ENCODE assay signal across 9 mouse cellular contexts in the genomic region with DNA sequence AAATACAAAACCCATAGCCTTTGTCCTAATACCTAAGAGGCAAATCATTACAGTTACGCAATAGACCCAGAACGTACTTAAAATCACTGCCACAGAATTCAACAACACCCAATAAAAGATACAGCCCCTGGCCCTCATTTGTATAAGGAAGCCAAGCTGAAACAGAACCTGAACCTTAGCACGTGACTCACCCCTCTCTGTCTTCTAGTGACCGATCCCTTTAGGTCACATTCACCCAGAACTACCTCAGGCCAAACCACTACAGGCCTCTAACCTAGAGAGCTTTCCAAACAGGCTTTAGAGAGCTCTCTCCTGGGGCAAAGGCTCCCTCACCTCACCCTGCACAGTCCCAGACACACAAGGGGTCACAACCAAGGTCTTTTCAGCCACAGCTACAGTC. TPM values are rescaled to one million over a fixed set of nuclear protein-coding genes. Genes with fewer than 3 reads are reported as not detected.
DNase-seq lines count a peak whose midpoint lies in the region; ATAC-seq and TF ChIP-seq lines count a peak whose summit lies in the region.
"Had no signal": no experiment of that assay in that cellular context is flagged by ENCODE, and none has a peak within 500 bp of the region (broad histone marks: within the 10 kb centered on the region; RNA-seq: fewer than 3 reads in every experiment).

No protein-coding gene starts in this region.

- H3K4me2 ChIP-seq in limb, embryonic 15.5 days, result no peak overlapping the region
- H3K4me2 ChIP-seq in stomach, postnatal 0 days (replicated peaks; ENCODE audit: low read depth), result peak overlapping the region; percentile 23
- H3K4me2 ChIP-seq in hindbrain, embryonic 13.5 days, result no peak overlapping the region
- H3K4me2 ChIP-seq: embryonic facial prominence, embryonic 13.5 days had no signal

- TF ChIP-seq EP300 in stomach, postnatal 0 days (optimal IDR thresholded peaks at IDR 0.05), result no peak

- WGBS in limb, embryonic 15.5 days, result 44% methylated on average over 4 of the region's 4 CpGs
- 42% methylated on average over 4 of the region's 4 CpGs for WGBS in stomach, postnatal 0 days
- 88% methylated on average over 4 of the region's 4 CpGs for WGBS in hindbrain, embryonic 13.5 days

- peaks cover 94% of the 10 kb centered on the region for H3K36me3 ChIP-seq in megakaryocyte, embryonic 14.5 days (replicated peaks; ENCODE audit: low read length)
- no peaks in the 10 kb centered on the region for H3K36me3 ChIP-seq in limb, embryonic 15.5 days
- no peaks in the 10 kb centered on the region for H3K36me3 ChIP-seq in stomach, postnatal 0 days (ENCODE audit: control insufficient read depth, insufficient read depth, low read length)
- no peaks in the 10 kb centered on the region for H3K36me3 ChIP-seq in hindbrain, embryonic 13.5 days
- H3K36me3 ChIP-seq: embryonic facial prominence, embryonic 13.5 days had no signal

- H3K4me3 ChIP-seq in megakaryocyte, embryonic 14.5 days (replicated peaks), result peak overlapping the region; percentile 85
- H3K4me3 ChIP-seq in limb, embryonic 15.5 days, result no peak overlapping the region
- H3K4me3 ChIP-seq in stomach, postnatal 0 days (ENCODE audit: low read depth, low read length), result no peak overlapping the region
- no peak overlapping the region for H3K4me3 ChIP-seq in hindbrain, embryonic 13.5 days
- H3K4me3 ChIP-seq: embryonic facial prominence, embryonic 13.5 days had no signal

- TF ChIP-seq CTCF in stomach, postnatal 0 days (IDR thresholded peaks at IDR 0.05; ENCODE audit: low read depth), result no peak

- no peaks in the 10 kb centered on the region for H3K9me3 ChIP-seq in megakaryocyte, embryonic 14.5 days
- H3K9me3 ChIP-seq in limb, embryonic 15.5 days, result no peaks in the 10 kb centered on the region
- H3K9me3 ChIP-seq in stomach, postnatal 0 days (ENCODE audit: control insufficient read depth, low read length), result no peaks in the 10 kb centered on the region
- no peaks in the 10 kb centered on the region for H3K9me3 ChIP-seq in hindbrain, embryonic 13.5 days
- H3K9me3 ChIP-seq: embryonic facial prominence, embryonic 13.5 days had no signal

- intact Hi-C loops in gastrocnemius, postnatal 36 days (cut with DNase I), result no loop called here

- H3K4me1 ChIP-seq in megakaryocyte, embryonic 14.5 days, result peaks cover 90% of the 10 kb centered on the region
- H3K4me1 ChIP-seq in limb, embryonic 15.5 days, result peaks cover 66% of the 10 kb centered on the region
- peaks cover 24% of the 10 kb centered on the region for H3K4me1 ChIP-seq in stomach, postnatal 0 days (replicated peaks; ENCODE audit: control insufficient read depth, insufficient read depth)
- peaks cover 45% of the 10 kb centered on the region for H3K4me1 ChIP-seq in hindbrain, embryonic 13.5 days (replicated peaks)

- H3K9ac ChIP-seq in limb, embryonic 15.5 days, result no peak overlapping the region
- H3K9ac ChIP-seq in stomach, postnatal 0 days (ENCODE audit: low read length), result no peak overlapping the region
- H3K9ac ChIP-seq in hindbrain, embryonic 13.5 days, result no peak overlapping the region
- H3K9ac ChIP-seq: embryonic facial prominence, embryonic 13.5 days had no signal

- peak overlapping the region; percentile 38; the same call in 1 of the 2 replicates for H3K27ac ChIP-seq in limb, embryonic 15.5 days
- peak overlapping the region; percentile 89 for H3K27ac ChIP-seq in stomach, postnatal 0 days (replicated peaks)
- no peak overlapping the region for H3K27ac ChIP-seq in hindbrain, embryonic 13.5 days

- DNase-seq in adrenal gland, postnatal 10 days, result peak; percentile 64
- no peak for DNase-seq in adrenal gland, adult 8-10 months
- DNase-seq in stomach, postnatal 0 days (ENCODE audit: low spot score), result peak; percentile 38
- no peak for DNase-seq in gastrocnemius, postnatal 36 days

- H3K27me3 ChIP-seq in megakaryocyte, embryonic 14.5 days (replicated peaks), result no peaks in the 10 kb centered on the region
- H3K27me3 ChIP-seq in limb, embryonic 15.5 days, result no peaks in the 10 kb centered on the region
- no peaks in the 10 kb centered on the region for H3K27me3 ChIP-seq in stomach, postnatal 0 days (ENCODE audit: control insufficient read depth, insufficient read depth, low read length)
- no peaks in the 10 kb centered on the region for H3K27me3 ChIP-seq in hindbrain, embryonic 13.5 days
- H3K27me3 ChIP-seq: embryonic facial prominence, embryonic 13.5 days had no signal

- ATAC-seq in megakaryocyte, adult 5-6 weeks (ENCODE audit: poor library complexity, severe bottlenecking), result no peak
- no peak for ATAC-seq in limb, embryonic 15.5 days (ENCODE audit: insufficient number of reproducible peaks, low FRiP score, low TSS enrichment, low read depth)
- peak; percentile 66 for ATAC-seq in stomach, postnatal 0 days (ENCODE audit: low FRiP score, low TSS enrichment)
- ATAC-seq in hindbrain, embryonic 13.5 days (ENCODE audit: low FRiP score), result no peak

RNA-seq across cellular contexts. Expression of a gene that starts 6.6 kb away (rescaled TPM):
- total RNA-seq in adrenal gland, postnatal 10 days (2021), result 10 to 100 TPM; 73.7 to 83.0 TPM
- total RNA-seq in adrenal gland, adult 8-10 months (2022), result 10 to 100 TPM; 58.8 to 94.7 (median 64.4) TPM
- polyA plus RNA-seq in megakaryocyte, embryonic 14.5 days (2012; ENCODE audit: insufficient read depth, low replicate concordance), result 43.8 and 101 TPM in 2 replicates
- 75.4 and 79.4 TPM in 2 replicates for total RNA-seq in megakaryocyte, adult 5-6 weeks (2015)
- total RNA-seq in megakaryocyte, adult 5-6 weeks (2017), result 46.4 and 57.4 TPM in 2 replicates
- polyA plus RNA-seq in limb, embryonic 15.5 days (2015; fragmentation: Nextera tagmentation; extraction: Ambion mirVana), result 50.3 and 58.1 TPM in 2 replicates
- 34.3 and 35.0 TPM in 2 replicates for polyA plus RNA-seq in stomach, postnatal 0 days (2015; fragmentation: Nextera tagmentation; extraction: Ambion mirVana)
- 10 to 100 TPM; 28.1 to 29.9 TPM for total RNA-seq in gastrocnemius, postnatal 36 days (2021)
- polyA plus RNA-seq in hindbrain, embryonic 13.5 days (2015; fragmentation: Nextera tagmentation; extraction: Ambion mirVana), result 9.0 and 9.6 TPM in 2 replicates

Comparison
In these comparisons a context has a peak if more than half of its experiments do, and no peak if none do; other contexts are left out.
1. DNase-seq: peak in adrenal gland, postnatal 10 days (single experiment) and stomach, postnatal 0 days (single experiment); none in adrenal gland, adult 8-10 months (single experiment) and gastrocnemius, postnatal 36 days (0 of 2).